Mouse (Mus musculus): ENCODE measurements around the gene Hnrnpl. TPM values are rescaled to one million over a fixed set of nuclear protein-coding genes. Genes with fewer than 3 reads are reported as not detected.

The Hnrnpl gene
- polyA plus RNA-seq (2016; fragmentation: Nextera tagmentation; extraction: Ambion mirVana), result 372 and 383 TPM in 2 replicates

GRCm38 (mm10) chr7:28808221-28808941, at the start of gene Hnrnpl:
Hnrnpl (plus strand) TSS chr7:28808541.
- Histone ChIP-seq H3K4me3 (peak within 1 kb of the TSS; percentile 86), H3K4me1 (peaks cover 31% of the 10 kb centered on the region), H3K27me3 (no peaks in the 10 kb centered on the region), H3K36me3 (peaks cover 11% of the 10 kb centered on the region), H3K9me3 (no peaks in the 10 kb centered on the region), H3K9ac (peak within 1 kb of the TSS; percentile 97), H3K4me2 (replicated peaks) (peak within 1 kb of the TSS; percentile 89), H3K27ac (peak within 1 kb of the TSS; percentile 100)
- 3% methylated on average over 35 of the region's 35 CpGs for WGBS
- ATAC-seq (ENCODE audit: insufficient number of reproducible peaks, insufficient read depth, low FRiP score, low TSS enrichment), result peak; percentile 11

DNA sequence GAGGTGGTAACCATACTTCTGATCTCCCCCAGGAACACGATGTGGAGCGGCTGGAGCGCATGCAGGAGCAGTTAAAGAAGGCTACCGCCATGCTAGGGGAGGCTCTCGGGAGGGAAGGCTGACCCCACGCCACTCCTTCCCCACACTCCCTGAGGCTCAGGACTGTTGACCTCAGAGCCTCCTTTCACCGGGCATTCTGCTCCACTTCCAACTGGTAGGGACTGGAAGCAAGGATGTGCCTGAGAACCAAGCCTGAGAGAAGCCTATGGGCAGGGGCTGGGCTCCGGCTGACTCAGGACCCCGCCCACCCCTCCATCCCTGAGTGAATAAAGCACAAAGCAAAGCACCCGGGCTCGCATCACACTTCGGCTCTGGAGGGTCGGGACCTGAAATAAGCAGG, 49.7 kb upstream of the Hnrnpl start:
- H3K27ac ChIP-seq, result no peak overlapping the region
- no peak overlapping the region for H3K9ac ChIP-seq
- H3K4me2 ChIP-seq (replicated peaks), result no peak overlapping the region
- peaks cover 18% of the 10 kb centered on the region for H3K27me3 ChIP-seq
- H3K4me3 ChIP-seq, result no peak overlapping the region
- WGBS, result 82% methylated on average over 13 of the region's 13 CpGs
- no peak for ATAC-seq (ENCODE audit: insufficient number of reproducible peaks, insufficient read depth, low FRiP score, low TSS enrichment)
- H3K9me3 ChIP-seq, result no peaks in the 10 kb centered on the region
- peaks cover 6% of the 10 kb centered on the region; the same call in 1 of the 2 replicates for H3K4me1 ChIP-seq
- H3K36me3 ChIP-seq, result peaks cover 43% of the 10 kb centered on the region

DNA sequence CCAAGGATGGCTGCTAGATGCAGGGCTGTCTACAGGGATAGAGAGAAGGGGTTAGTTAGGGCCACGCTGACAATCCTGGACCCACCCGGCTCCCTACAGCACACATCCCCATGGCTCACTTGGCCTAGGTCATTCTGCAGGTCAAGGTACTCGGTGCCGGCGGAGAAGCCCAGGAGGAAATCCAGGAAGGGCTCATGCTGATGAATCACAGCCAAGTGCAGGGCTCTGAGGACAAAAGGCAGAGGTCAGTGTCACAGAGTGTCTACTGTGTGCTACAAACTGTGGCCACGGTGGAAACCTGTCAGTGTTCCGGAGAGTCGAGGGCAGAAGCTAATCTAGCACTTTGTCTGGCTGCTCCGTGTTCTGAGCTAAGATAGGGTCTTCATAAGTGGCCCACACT, 46.4 kb upstream of the Hnrnpl start:
- Histone ChIP-seq H3K4me1 (peaks cover 6% of the 10 kb centered on the region), H3K9ac (no peak overlapping the region), H3K27ac (no peak overlapping the region), H3K9me3 (no peaks in the 10 kb centered on the region), H3K36me3 (peaks cover 38% of the 10 kb centered on the region), H3K4me3 (no peak overlapping the region), H3K4me2 (replicated peaks) (no peak overlapping the region), H3K27me3 (peaks cover under 1% of the 10 kb centered on the region; the same call in 1 of the 2 replicates)
- WGBS, result 89% methylated on average over 9 of the region's 9 CpGs
- ATAC-seq (ENCODE audit: insufficient number of reproducible peaks, insufficient read depth, low FRiP score, low TSS enrichment), result no peak

- ATAC-seq (ENCODE audit: insufficient number of reproducible peaks, insufficient read depth, low FRiP score, low TSS enrichment), result no peak
- H3K36me3 ChIP-seq, result peaks cover 19% of the 10 kb centered on the region
- H3K4me1 ChIP-seq, result peaks cover 12% of the 10 kb centered on the region
- no peak overlapping the region for H3K9ac ChIP-seq
- H3K9me3 ChIP-seq, result no peaks in the 10 kb centered on the region
- H3K27me3 ChIP-seq, result no peaks in the 10 kb centered on the region
- 81% methylated on average over 6 of the region's 6 CpGs for WGBS
- H3K4me2 ChIP-seq (replicated peaks), result peak overlapping the region; percentile 55
- peak overlapping the region; percentile 63 for H3K4me3 ChIP-seq
- no peak overlapping the region for H3K27ac ChIP-seq
These were observed 43.1 kb upstream of the Hnrnpl start for GRCm38 (mm10) chr7:28765211-28765610.

- WGBS, result under 1% methylated on average over 45 of the region's 45 CpGs
- Histone ChIP-seq H3K9ac (peak within 1 kb of the TSS; percentile 74), H3K27ac (no peak within 1 kb of the TSS), H3K9me3 (no peaks in the 10 kb centered on the region), H3K4me1 (peaks cover 12% of the 10 kb centered on the region), H3K27me3 (no peaks in the 10 kb centered on the region), H3K4me2 (replicated peaks) (peak within 1 kb of the TSS; percentile 64), H3K36me3 (peaks cover 9% of the 10 kb centered on the region), H3K4me3 (peak within 1 kb of the TSS; percentile 63)
- peak; percentile 97 for ATAC-seq (ENCODE audit: insufficient number of reproducible peaks, insufficient read depth, low FRiP score, low TSS enrichment)
These were observed 42.0 kb upstream of the Hnrnpl start, which contains the start of gene Sirt2 for GRCm38 (mm10) chr7:28766173-28766879. Sirt2 (plus strand) TSS chr7:28766735.

- no peak overlapping the region for H3K27ac ChIP-seq
- peak overlapping the region; percentile 64 for H3K4me2 ChIP-seq (replicated peaks)
- no peak; the same call in 1 of the 2 replicates for ATAC-seq (ENCODE audit: insufficient number of reproducible peaks, insufficient read depth, low FRiP score, low TSS enrichment)
These were observed 41.4 kb upstream of the Hnrnpl start for GRCm38 (mm10) chr7:28766910-28767309.

GRCm38 (mm10) chr7:28767462-28767965, 40.8 kb upstream of the Hnrnpl start, which contains the start of gene Nfkbib:
Nfkbib (minus strand) TSS chr7:28767512.
- peak within 1 kb of the TSS; percentile 64 for H3K4me2 ChIP-seq (replicated peaks)
- H3K27me3 ChIP-seq, result no peaks in the 10 kb centered on the region
- no peaks in the 10 kb centered on the region for H3K9me3 ChIP-seq
- peak within 1 kb of the TSS; percentile 63 for H3K4me3 ChIP-seq
- 0 out of 2 replicates have a peak, but pooled peaks cover 10% of the 10 kb centered on the region for H3K36me3 ChIP-seq
- H3K27ac ChIP-seq, result no peak within 1 kb of the TSS
- peak within 1 kb of the TSS; percentile 74 for H3K9ac ChIP-seq
- ATAC-seq (ENCODE audit: insufficient number of reproducible peaks, insufficient read depth, low FRiP score, low TSS enrichment), result no peak
- 58% methylated on average over 7 of the region's 7 CpGs for WGBS
- peaks cover 12% of the 10 kb centered on the region for H3K4me1 ChIP-seq

More at GRCm38 (mm10) chr7:28766910-28767309, 41.4 kb upstream of the Hnrnpl start:
- Histone ChIP-seq H3K9ac (peak overlapping the region; percentile 74), H3K36me3 (peaks cover 6% of the 10 kb centered on the region; the same call in 1 of the 2 replicates), H3K9me3 (no peaks in the 10 kb centered on the region), H3K27me3 (no peaks in the 10 kb centered on the region), H3K4me1 (peaks cover 12% of the 10 kb centered on the region), H3K4me3 (peak overlapping the region; percentile 63)
- WGBS, result 3% methylated on average over 14 of the region's 14 CpGs

GRCm38 (mm10) chr7:28769414-28769958, 38.9 kb upstream of the Hnrnpl start:
- Histone ChIP-seq H3K9me3 (no peaks in the 10 kb centered on the region), H3K27ac (no peak overlapping the region), H3K9ac (no peak overlapping the region), H3K4me2 (replicated peaks) (no peak overlapping the region), H3K36me3 (0 out of 2 replicates have a peak, but pooled peaks cover 11% of the 10 kb centered on the region), H3K4me3 (no peak overlapping the region), H3K4me1 (peaks cover 12% of the 10 kb centered on the region), H3K27me3 (no peaks in the 10 kb centered on the region)
- 92% methylated on average over 9 of the region's 9 CpGs for WGBS
- ATAC-seq (ENCODE audit: insufficient number of reproducible peaks, insufficient read depth, low FRiP score, low TSS enrichment), result no peak

DNA sequence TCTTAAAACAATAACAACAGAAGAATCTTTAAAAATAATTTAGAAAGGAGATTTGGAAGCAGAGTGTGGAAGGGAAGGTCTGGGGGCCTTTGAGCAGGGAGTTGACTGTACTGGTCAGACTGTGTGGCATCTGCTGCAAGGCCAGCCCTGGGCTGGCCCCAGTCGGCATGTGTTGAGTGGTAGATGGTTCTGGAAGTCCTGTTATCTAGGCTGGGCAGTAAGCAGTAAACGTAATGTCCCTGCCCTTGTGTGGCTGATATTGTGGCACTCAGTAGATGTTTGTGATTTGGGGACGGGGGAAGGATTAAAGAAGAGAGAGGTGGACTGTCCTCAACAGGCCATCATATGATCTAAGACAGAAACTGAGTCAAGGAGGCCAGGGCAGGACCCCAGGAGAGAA, 38.0 kb upstream of the Hnrnpl start:
- H3K4me2 ChIP-seq (replicated peaks), result no peak overlapping the region
- peaks cover 13% of the 10 kb centered on the region; the same call in 1 of the 2 replicates for H3K36me3 ChIP-seq
- peaks cover 11% of the 10 kb centered on the region for H3K4me1 ChIP-seq
- H3K27ac ChIP-seq, result no peak overlapping the region
- WGBS, result 84% methylated on average over 3 of the region's 3 CpGs
- H3K27me3 ChIP-seq, result no peaks in the 10 kb centered on the region
- no peaks in the 10 kb centered on the region for H3K9me3 ChIP-seq
- no peak for ATAC-seq (ENCODE audit: insufficient number of reproducible peaks, insufficient read depth, low FRiP score, low TSS enrichment)
- no peak overlapping the region for H3K9ac ChIP-seq
- H3K4me3 ChIP-seq, result no peak overlapping the region

- 91% methylated on average over 11 of the region's 11 CpGs for WGBS
- Histone ChIP-seq H3K27ac (no peak overlapping the region), H3K9me3 (no peaks in the 10 kb centered on the region), H3K4me1 (peaks cover 6% of the 10 kb centered on the region), H3K27me3 (no peaks in the 10 kb centered on the region), H3K4me2 (replicated peaks) (no peak overlapping the region), H3K4me3 (no peak overlapping the region), H3K9ac (no peak overlapping the region), H3K36me3 (peaks cover 25% of the 10 kb centered on the region)
- no peak for ATAC-seq (ENCODE audit: insufficient number of reproducible peaks, insufficient read depth, low FRiP score, low TSS enrichment)
These were observed 36.5 kb upstream of the Hnrnpl start for GRCm38 (mm10) chr7:28771867-28772266.

GRCm38 (mm10) chr7:28773163-28773562, 35.2 kb upstream of the Hnrnpl start:
- Histone ChIP-seq H3K27ac (0 out of 2 replicates have a peak overlapping the region, but pooled peaks have one; percentile 41), H3K4me2 (replicated peaks) (no peak overlapping the region), H3K4me1 (no peaks in the 10 kb centered on the region), H3K36me3 (peaks cover 28% of the 10 kb centered on the region), H3K4me3 (no peak overlapping the region), H3K9ac (no peak overlapping the region), H3K9me3 (no peaks in the 10 kb centered on the region), H3K27me3 (no peaks in the 10 kb centered on the region)
- WGBS, result 60% methylated on average over 3 of the region's 3 CpGs
- ATAC-seq (ENCODE audit: insufficient number of reproducible peaks, insufficient read depth, low FRiP score, low TSS enrichment), result no peak
